ENCODE assay signal across 30 mouse cellular contexts in the genomic region with DNA sequence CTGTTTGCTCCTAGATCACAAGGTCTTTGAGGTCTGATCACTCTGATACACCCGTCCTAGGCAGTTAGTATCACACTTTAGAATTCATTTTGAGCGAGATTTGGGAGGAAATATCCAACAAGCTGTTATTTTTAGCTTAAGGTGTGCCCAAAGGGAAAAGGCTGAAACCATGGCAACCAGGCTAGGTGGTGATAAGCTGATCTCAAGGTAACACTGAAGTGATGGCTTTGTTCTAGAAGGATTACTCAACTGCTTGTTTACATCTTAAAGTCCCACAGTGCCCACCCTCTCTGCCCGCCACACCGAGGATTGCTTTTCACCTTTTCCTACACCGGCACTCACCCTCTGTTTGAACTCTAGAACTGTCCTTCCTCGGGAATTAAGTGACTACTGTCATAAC. TPM values are rescaled to one million over a fixed set of nuclear protein-coding genes. Genes with fewer than 3 reads are reported as not detected.
DNase-seq lines count a peak whose midpoint lies in the region; ATAC-seq and TF ChIP-seq lines count a peak whose summit lies in the region.
"Had no signal": no experiment of that assay in that cellular context is flagged by ENCODE, and none has a peak within 500 bp of the region (broad histone marks: within the 10 kb centered on the region; RNA-seq: fewer than 3 reads in every experiment).

No protein-coding gene starts in this region.

- H3K27me3 ChIP-seq in stomach, embryonic 16.5 days (ENCODE audit: control insufficient read depth, insufficient read depth, low read length) = no peaks in the 10 kb centered on the region
- H3K27me3 ChIP-seq in stomach, postnatal 0 days (ENCODE audit: control insufficient read depth, insufficient read depth, low read length) = no peaks in the 10 kb centered on the region
- H3K27me3 ChIP-seq: embryonic facial prominence, embryonic 13.5 days; heart, embryonic 13.5 days; intestine, embryonic 15.5 days; stomach, embryonic 15.5 days had no signal

- 60% methylated on average over 6 of the region's 6 CpGs for WGBS in stomach, embryonic 16.5 days
- WGBS in stomach, postnatal 0 days = 61% methylated on average over 6 of the region's 6 CpGs
- WGBS in lung, adult 2 months = 58% methylated on average over 6 of the region's 6 CpGs

- H3K4me1 ChIP-seq in stomach, embryonic 16.5 days (ENCODE audit: control insufficient read depth, insufficient read depth, low read length) = peaks cover 16% of the 10 kb centered on the region
- peaks cover 4% of the 10 kb centered on the region; the same call in 1 of the 2 replicates for H3K4me1 ChIP-seq in stomach, postnatal 0 days (replicated peaks; ENCODE audit: control insufficient read depth, insufficient read depth)
- H3K4me1 ChIP-seq in lung, adult 2 months (ENCODE audit: control insufficient read depth, insufficient read depth, low read length) = peaks cover 10% of the 10 kb centered on the region

- H3K27ac ChIP-seq in stomach, embryonic 16.5 days (ENCODE audit: low read length) = 0 out of 2 replicates have a peak overlapping the region, but pooled peaks have one; percentile 26
- H3K27ac ChIP-seq in stomach, postnatal 0 days (replicated peaks) = no peak overlapping the region
- H3K27ac ChIP-seq: embryonic facial prominence, embryonic 13.5 days; forebrain, embryonic 10.5 days; intestine, embryonic 15.5 days; kidney, postnatal 0 days; liver, embryonic 14.5 days; midbrain, embryonic 10.5 days; stomach, embryonic 15.5 days had no signal

- no peak overlapping the region for H3K9ac ChIP-seq in stomach, embryonic 16.5 days (ENCODE audit: low read length)
- no peak overlapping the region for H3K9ac ChIP-seq in stomach, postnatal 0 days (ENCODE audit: low read length)
- H3K9ac ChIP-seq: embryonic facial prominence, embryonic 13.5 days; heart, embryonic 13.5 days; intestine, embryonic 15.5 days; liver, embryonic 14.5 days; stomach, embryonic 15.5 days had no signal

- H3K36me3 ChIP-seq in stomach, embryonic 16.5 days (ENCODE audit: control insufficient read depth, insufficient read depth, low read length) = peaks cover 18% of the 10 kb centered on the region
- peaks cover 19% of the 10 kb centered on the region for H3K36me3 ChIP-seq in stomach, postnatal 0 days (ENCODE audit: control insufficient read depth, insufficient read depth, low read length)

- H3K4me2 ChIP-seq in stomach, embryonic 16.5 days (ENCODE audit: low read depth, low read length) = 0 out of 2 replicates have a peak overlapping the region, but pooled peaks have one; percentile 7
- no peak overlapping the region for H3K4me2 ChIP-seq in stomach, postnatal 0 days (replicated peaks; ENCODE audit: low read depth)
- H3K4me2 ChIP-seq: embryonic facial prominence, embryonic 13.5 days; heart, embryonic 13.5 days; intestine, embryonic 15.5 days; stomach, embryonic 15.5 days had no signal

- no peak for TF ChIP-seq EP300 in stomach, postnatal 0 days (optimal IDR thresholded peaks at IDR 0.05)

- H3K9me3 ChIP-seq in stomach, embryonic 16.5 days (replicated peaks; ENCODE audit: control insufficient read depth, low read length) = no peaks in the 10 kb centered on the region
- H3K9me3 ChIP-seq in stomach, postnatal 0 days (ENCODE audit: control insufficient read depth, low read length) = no peaks in the 10 kb centered on the region
- H3K9me3 ChIP-seq: embryonic facial prominence, embryonic 13.5 days; forebrain, embryonic 10.5 days; heart, embryonic 13.5 days; intestine, embryonic 15.5 days; midbrain, embryonic 10.5 days; stomach, embryonic 15.5 days had no signal

- TF ChIP-seq POLR2A in lung, adult 2 months (IDR thresholded peaks at IDR 0.05; ENCODE audit: borderline replicate concordance, extremely low read depth, low read depth, low read length) = no peak

- no peak for DNase-seq in stomach, postnatal 0 days (ENCODE audit: low spot score)
- peak; percentile 25 for DNase-seq in lung, adult 2 months
- peak; percentile 36 for DNase-seq in lung, postnatal 10 days
- DNase-seq in heart, postnatal 4 days = no peak
- DNase-seq in right cerebral cortex, postnatal 14 days = no peak
- DNase-seq: adrenal gland, postnatal 10 days; B cell, adult 2 months; cerebellum, adult 11 months; cerebellum, adult 9-10 months; cerebellum, postnatal 36 days; gastrocnemius, postnatal 10 days; heart, postnatal 10 days; kidney, adult 8-10 months; liver; retina, postnatal 1 day; right cerebral cortex, postnatal 25 days; thymus, adult 2 months; thymus, postnatal 4 days had no signal

- TF ChIP-seq CTCF in stomach, postnatal 0 days (IDR thresholded peaks at IDR 0.05; ENCODE audit: low read depth) = no peak
- TF ChIP-seq CTCF in lung, adult 2 months (IDR thresholded peaks at IDR 0.05; ENCODE audit: insufficient read depth, low read length) = no peak

- H3K4me3 ChIP-seq in stomach, embryonic 16.5 days (replicated peaks; ENCODE audit: low read length) = no peak overlapping the region
- H3K4me3 ChIP-seq in stomach, postnatal 0 days (ENCODE audit: low read depth, low read length) = no peak overlapping the region
- H3K4me3 ChIP-seq in lung, adult 2 months (replicated peaks; ENCODE audit: extremely low read depth, low read depth, low read length) = no peak overlapping the region
- H3K4me3 ChIP-seq: embryonic facial prominence, embryonic 13.5 days; forebrain, embryonic 10.5 days; heart, embryonic 13.5 days; intestine, embryonic 15.5 days; midbrain, embryonic 10.5 days; stomach, embryonic 15.5 days had no signal

- no peak for ATAC-seq in stomach, embryonic 16.5 days (ENCODE audit: insufficient read depth, low FRiP score)
- no peak for ATAC-seq in stomach, postnatal 0 days (ENCODE audit: low FRiP score, low TSS enrichment)
- ATAC-seq in megakaryocyte-erythroid progenitor cell, adult 5-6 weeks (replicated peaks; ENCODE audit: low FRiP score, low TSS enrichment, poor library complexity, severe bottlenecking) = no peak
- ATAC-seq: forebrain, embryonic 16.5 days; hindbrain, embryonic 16.5 days; intestine, embryonic 15.5 days had no signal

RNA-seq across cellular contexts. Expression of gene Itgb1bp1, which starts 3.6 kb away (rescaled TPM):
- polyA plus RNA-seq in stomach, embryonic 16.5 days (2015; fragmentation: Nextera tagmentation; extraction: Ambion mirVana) = 43.9 and 45.2 TPM in 2 replicates
- polyA plus RNA-seq in stomach, postnatal 0 days (2015; fragmentation: Nextera tagmentation; extraction: Ambion mirVana) = 31.6 and 32.6 TPM in 2 replicates
- polyA plus RNA-seq in lung, adult 2 months (2012; rRNA removed) = 10.2 and 14.0 TPM in 2 replicates
- 10 to 100 TPM; 36.6 to 40.2 TPM for total RNA-seq in heart, postnatal 4 days (2021)
- 30.4 and 38.6 TPM in 2 replicates for total RNA-seq in megakaryocyte-erythroid progenitor cell, adult 5-6 weeks (2014; fragmentation: Nextera tagmentation)
- total RNA-seq in megakaryocyte-erythroid progenitor cell, adult 5-6 weeks (2017) = 17.6 and 20.4 TPM in 2 replicates

RNA-seq across cellular contexts. Expression of gene Cpsf3, which starts 4.5 kb away (rescaled TPM):
- polyA plus RNA-seq in stomach, embryonic 16.5 days (2015; fragmentation: Nextera tagmentation; extraction: Ambion mirVana) = 98.1 and 99.5 TPM in 2 replicates
- 45.2 and 48.1 TPM in 2 replicates for polyA plus RNA-seq in stomach, postnatal 0 days (2015; fragmentation: Nextera tagmentation; extraction: Ambion mirVana)
- 18.4 and 33.3 TPM in 2 replicates for polyA plus RNA-seq in lung, adult 2 months (2012; rRNA removed)
- total RNA-seq in heart, postnatal 4 days (2021) = 10 to 100 TPM; 42.4 to 43.7 TPM
- 126 and 154 TPM in 2 replicates for total RNA-seq in megakaryocyte-erythroid progenitor cell, adult 5-6 weeks (2014; fragmentation: Nextera tagmentation)
- 105 and 107 TPM in 2 replicates for total RNA-seq in megakaryocyte-erythroid progenitor cell, adult 5-6 weeks (2017)

RNA-seq across cellular contexts. Expression of gene Iah1, which starts 26.5 kb away (rescaled TPM):
- 46.6 and 55.7 TPM in 2 replicates for polyA plus RNA-seq in stomach, embryonic 16.5 days (2015; fragmentation: Nextera tagmentation; extraction: Ambion mirVana)
- polyA plus RNA-seq in stomach, postnatal 0 days (2015; fragmentation: Nextera tagmentation; extraction: Ambion mirVana) = 43.1 and 45.1 TPM in 2 replicates
- 71.3 and 77.4 TPM in 2 replicates for polyA plus RNA-seq in lung, adult 2 months (2012; rRNA removed)
- total RNA-seq in heart, postnatal 4 days (2021) = 10 to 100 TPM; 22.8 to 25.9 TPM
- 38.0 and 40.6 TPM in 2 replicates for total RNA-seq in megakaryocyte-erythroid progenitor cell, adult 5-6 weeks (2014; fragmentation: Nextera tagmentation)
- total RNA-seq in megakaryocyte-erythroid progenitor cell, adult 5-6 weeks (2017) = 20.5 and 40.9 TPM in 2 replicates

Comparison
In these comparisons a context has a peak if more than half of its experiments do, and no peak if none do; other contexts are left out.
1. DNase-seq: peak in lung, adult 2 months (single experiment) and lung, postnatal 10 days (single experiment); none in stomach, postnatal 0 days (single experiment), heart, postnatal 4 days (single experiment) and right cerebral cortex, postnatal 14 days (single experiment).